Mouse (Mus musculus) ES-Bruce4 (cell line): ENCODE measurements around the gene Lsp1. TPM values are rescaled to one million over a fixed set of nuclear protein-coding genes. Genes with fewer than 3 reads are reported as not detected.

Experiments
- H3K27ac ChIP-seq: 2 replicates; pipeline ENCODE4 v1.5.1; 2012; ENCODE audit warnings: low read length, inconsistent platforms; ENCODE audit not compliant: insufficient read depth
- H3K27me3 ChIP-seq: 2 replicates; pipeline ENCODE4 v1.6.1; 2012; ENCODE audit warnings: mild to moderate bottlenecking, low read length, inconsistent platforms; ENCODE audit not compliant: control insufficient read depth, poor library complexity, insufficient read depth, severe bottlenecking
- H3K36me3 ChIP-seq: 2 replicates; pipeline ENCODE4 v1.6.1; 2012; ENCODE audit warnings: inconsistent platforms, mild to moderate bottlenecking, low read length, moderate library complexity; ENCODE audit not compliant: control insufficient read depth, poor library complexity, insufficient read depth, severe bottlenecking
- H3K4me1 ChIP-seq: one replicate; pipeline ENCODE4 v1.8.1; 2011; ENCODE audit warnings: low read length; ENCODE audit not compliant: control insufficient read depth, insufficient read depth
- H3K4me3 ChIP-seq: 2 replicates; pipeline ENCODE4 v1.5.1; 2011; ENCODE audit warnings: low read depth, mild to moderate bottlenecking, low read length
- H3K9ac ChIP-seq: 2 replicates; pipeline ENCODE4 v1.6.1; 2012; ENCODE audit warnings: low read depth, mild to moderate bottlenecking, inconsistent platforms; ENCODE audit not compliant: poor library complexity, severe bottlenecking
- H3K9me3 ChIP-seq: replicated peaks from 2 replicates; pipeline ENCODE4 v1.6.1; 2012; ENCODE audit warnings: mild to moderate bottlenecking, low read length, inconsistent platforms; ENCODE audit not compliant: control insufficient read depth, poor library complexity, insufficient read depth, severe bottlenecking
- CTCF ChIP-seq: IDR thresholded peaks from one replicate; pipeline ENCODE4 v1.8.1; 2011; ENCODE audit warnings: low read depth, low read length
- EP300 ChIP-seq: IDR thresholded peaks from 2 replicates; pipeline ENCODE4 v1.6.1; 2011; ENCODE audit warnings: low read depth, low read length; ENCODE audit not compliant: insufficient read depth
- POLR2A ChIP-seq: IDR thresholded peaks from one replicate; pipeline ENCODE4 v1.8.1; 2011; ENCODE audit warnings: low read length; ENCODE audit not compliant: insufficient read depth
- polyA plus RNA-seq: library from polyadenylated mRNA; stranded (reverse); fragments of >200 nt; gene quantifications from 2 replicates; pipeline ENCODE4 v1.2.4, GENCODE M21; 2011; ENCODE audit warnings: low read depth; ENCODE audit not compliant: missing spikeins, insufficient read depth, insufficient read length

Lsp1 gene
- polyA plus RNA-seq, 1 experiment: 6.0 TPM

- peak within 1 kb of the TSS; percentile 14; the same call in 1 of the 2 replicates for H3K4me3 ChIP-seq
- H3K9me3 ChIP-seq: no peaks in the 10 kb centered on the region
- peaks cover 1% of the 10 kb centered on the region for H3K4me1 ChIP-seq
- H3K27ac ChIP-seq: no peak within 1 kb of the TSS
- H3K36me3 ChIP-seq: no peaks in the 10 kb centered on the region
- no peaks in the 10 kb centered on the region for H3K27me3 ChIP-seq
- no peak within 1 kb of the TSS for H3K9ac ChIP-seq
- 0 out of 2 replicates have a peak, but pooled peaks have one; percentile 4 for TF ChIP-seq EP300
- no peak for TF ChIP-seq CTCF
These were observed 26.3 kb upstream of the Lsp1 start, which contains the start of gene Syt8 for GRCm38 (mm10) chr7:142434137-142434865. TSS of gene Syt8 (plus strand) at chr7:142434850.

- TF ChIP-seq POLR2A: no peak
- TF ChIP-seq CTCF: peak; percentile 71
- Histone ChIP-seq H3K4me1 (peaks cover 1% of the 10 kb centered on the region), H3K36me3 (no peaks in the 10 kb centered on the region), H3K27ac (no peak overlapping the region), H3K4me3 (no peak overlapping the region), H3K9ac (no peak overlapping the region), H3K9me3 (no peaks in the 10 kb centered on the region), H3K27me3 (no peaks in the 10 kb centered on the region)
These were observed 25.1 kb upstream of the Lsp1 start for GRCm38 (mm10) chr7:142435524-142435923.

GRCm38 (mm10) chr7:142437324-142437723 lies 23.3 kb upstream of the Lsp1 start:
- H3K9ac ChIP-seq: no peak overlapping the region
- H3K27me3 ChIP-seq: no peaks in the 10 kb centered on the region
- no peak overlapping the region for H3K4me3 ChIP-seq
- no peaks in the 10 kb centered on the region for H3K36me3 ChIP-seq
- H3K4me1 ChIP-seq: peaks cover 1% of the 10 kb centered on the region
- no peaks in the 10 kb centered on the region for H3K9me3 ChIP-seq
- no peak overlapping the region for H3K27ac ChIP-seq
- TF ChIP-seq EP300 (no peak), CTCF (no peak), POLR2A (no peak)

- H3K4me1 ChIP-seq: peaks cover 1% of the 10 kb centered on the region
- TF ChIP-seq POLR2A (no peak), EP300 (no peak), CTCF (no peak)
- no peak overlapping the region for H3K9ac ChIP-seq
- H3K4me3 ChIP-seq: no peak overlapping the region
- no peak overlapping the region for H3K27ac ChIP-seq
- no peaks in the 10 kb centered on the region for H3K9me3 ChIP-seq
- no peaks in the 10 kb centered on the region for H3K27me3 ChIP-seq
- H3K36me3 ChIP-seq: no peaks in the 10 kb centered on the region
These were observed 20.6 kb upstream of the Lsp1 start for GRCm38 (mm10) chr7:142439966-142440365.

GRCm38 (mm10) chr7:142440657-142441114 lies 19.9 kb upstream of the Lsp1 start:
- no peaks in the 10 kb centered on the region for H3K27me3 ChIP-seq
- peak; percentile 57 for TF ChIP-seq CTCF
- TF ChIP-seq EP300: no peak
- TF ChIP-seq POLR2A: no peak
- H3K4me1 ChIP-seq: peaks cover 1% of the 10 kb centered on the region
- no peak overlapping the region for H3K4me3 ChIP-seq
- H3K36me3 ChIP-seq: no peaks in the 10 kb centered on the region
- H3K27ac ChIP-seq: no peak overlapping the region
- H3K9me3 ChIP-seq: no peaks in the 10 kb centered on the region
- no peak overlapping the region for H3K9ac ChIP-seq

GRCm38 (mm10) chr7:142441585-142441984 lies 19.0 kb upstream of the Lsp1 start, which contains the start of gene Tnni2:
TSS of gene Tnni2 (plus strand) at chr7:142441808.
- TF ChIP-seq POLR2A (no peak), CTCF (no peak), EP300 (no peak)
- H3K9me3 ChIP-seq: no peaks in the 10 kb centered on the region
- H3K36me3 ChIP-seq: no peaks in the 10 kb centered on the region
- H3K27ac ChIP-seq: no peak within 1 kb of the TSS
- H3K9ac ChIP-seq: no peak within 1 kb of the TSS
- peaks cover 1% of the 10 kb centered on the region for H3K4me1 ChIP-seq
- H3K4me3 ChIP-seq: no peak within 1 kb of the TSS
- H3K27me3 ChIP-seq: no peaks in the 10 kb centered on the region
